Mouse (Mus musculus) left cerebral cortex, adult 18-20 months (tissue): Measurements from ENCODE around the gene Gpd1. TPM values are rescaled to one million over a fixed set of nuclear protein-coding genes. Genes with fewer than 3 reads are reported as not detected.
"Not testable (repeated sequence)": the region's sequence is repeated elsewhere in the genome, so short reads cannot be mapped to it uniquely, and the experiment has no call there.

Source experiments
- DNase-seq, 2 experiments: peaks; one replicate each; pipeline ENCODE4 v3.0.0; 2021 to 2022; ENCODE audit warnings: low spot score in 2 of 2, mixed read lengths in 1 of 2
- total RNA-seq, 2 experiments: library from RNA; stranded (reverse); gene quantifications; 2 replicates each; pipeline ENCODE4 v1.2.3; 2021

Gpd1 gene
- total RNA-seq, 2 experiments from 2014 or later: 76.6 to 82.3 TPM

GRCm38 (mm10) chr15:99768761-99769160 is 51.4 kb downstream of the Gpd1 start:
- DNase-seq: no peak

- no peak for DNase-seq
These were observed 53.7 kb downstream of the Gpd1 start for GRCm38 (mm10) chr15:99771004-99771500.

- peak; percentile 25 to 54 for DNase-seq
These were observed 54.4 kb downstream of the Gpd1 start for GRCm38 (mm10) chr15:99771601-99772276.

GRCm38 (mm10) chr15:99772277-99772880 is 55.1 kb downstream of the Gpd1 start:
- DNase-seq: peak; percentile 70 to 86

GRCm38 (mm10) chr15:99772881-99772924 is 55.4 kb downstream of the Gpd1 start, which contains the start of gene Cers5:
Gene Cers5, minus strand, starts transcription at chr15:99772885.
- not testable (repeated sequence) for DNase-seq

- DNase-seq: no peak
These were observed 55.6 kb downstream of the Gpd1 start for GRCm38 (mm10) chr15:99772925-99773324.

Other genes starting within 250 kb of the Gpd1 start
- 1 to 10 TPM; 4.6 to 4.7 TPM for gene Bcdin3d, start 242.8 kb upstream of the Gpd1 start, total RNA-seq
- gene Faim2, start 189.3 kb upstream of the Gpd1 start, total RNA-seq: 100 to 1,000 TPM; 451 to 453 TPM
- gene Aqp2, start 138.5 kb upstream of the Gpd1 start, total RNA-seq: not detected
- under 1 TPM in 1 of 2 experiments, not detected in 1; 0.30 TPM for gene Aqp5, start 126.7 kb upstream of the Gpd1 start, total RNA-seq
- under 1 TPM; 0.35 to 0.61 TPM for gene Aqp6, start 116.1 kb upstream of the Gpd1 start, total RNA-seq
- gene Racgap1, start 65.9 kb upstream of the Gpd1 start, total RNA-seq: 10 to 100 TPM; 12.4 to 13.0 TPM
- 10 to 100 TPM; 62.7 to 75.8 TPM for gene Asic1, start 47.1 kb upstream of the Gpd1 start, total RNA-seq
- 100 to 1,000 TPM; 149 to 156 TPM for gene Smarcd1, start 15.4 kb upstream of the Gpd1 start, total RNA-seq
- gene Gm17349, start 12.0 kb upstream of the Gpd1 start, total RNA-seq: 1 to 10 TPM; 2.6 to 6.1 TPM
- 100 to 1,000 TPM; 126 TPM for gene Cox14, start 8.1 kb downstream of the Gpd1 start, total RNA-seq
- 10 to 100 TPM; 34.4 to 35.2 TPM for gene Cers5, start 55.4 kb downstream of the Gpd1 start, total RNA-seq
- 1 to 10 TPM; 7.0 to 9.6 TPM for gene Lima1, start 157.9 kb downstream of the Gpd1 start, total RNA-seq
- under 1 TPM in 1 of 2 experiments, not detected in 1; 0.05 TPM for gene Fam186a, start 249.5 kb downstream of the Gpd1 start, total RNA-seq